Mouse (Mus musculus): ENCODE measurements at regions not wholly inside any gene's neighbourhood (a gene's known extent, or its start where the extent isn't known, plus 50 kb on each side); places are given as distances from the start of the nearest gene placed in this dataset.

DNA sequence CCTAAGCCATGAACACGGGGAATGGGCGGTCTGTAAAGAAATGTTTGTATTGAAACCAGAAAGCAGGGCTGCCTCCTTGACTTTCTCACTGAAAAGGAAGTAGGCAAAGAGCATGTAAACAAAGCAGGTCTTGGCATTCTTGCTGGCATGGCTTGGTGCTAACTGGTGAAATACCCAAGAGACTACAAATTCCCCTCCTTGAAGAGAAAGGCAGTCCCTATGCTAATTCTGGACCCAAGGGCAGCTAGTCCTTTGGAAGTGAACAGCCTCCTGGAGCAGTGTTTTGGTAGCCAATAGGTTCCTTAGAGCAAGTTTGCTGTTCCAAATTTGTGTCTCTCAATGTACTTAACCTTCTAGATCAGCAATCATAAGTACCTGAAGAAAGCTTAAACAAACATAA lies 456.0 kb upstream of the Mpdz start:
- Histone ChIP-seq H3K27me3 (no peaks in the 10 kb centered on the region), H3K4me1 (no peaks in the 10 kb centered on the region), H3K36me3 (no peaks in the 10 kb centered on the region), H3K9me3 (replicated peaks) (no peaks in the 10 kb centered on the region), H3K27ac (no peak overlapping the region), H3K4me2 (no peak overlapping the region), H3K4me3 (replicated peaks) (no peak overlapping the region), H3K9ac (no peak overlapping the region)
- WGBS = 77% methylated on average over 2 of the region's 2 CpGs
- ATAC-seq (replicated peaks; ENCODE audit: low FRiP score) = no peak

DNA sequence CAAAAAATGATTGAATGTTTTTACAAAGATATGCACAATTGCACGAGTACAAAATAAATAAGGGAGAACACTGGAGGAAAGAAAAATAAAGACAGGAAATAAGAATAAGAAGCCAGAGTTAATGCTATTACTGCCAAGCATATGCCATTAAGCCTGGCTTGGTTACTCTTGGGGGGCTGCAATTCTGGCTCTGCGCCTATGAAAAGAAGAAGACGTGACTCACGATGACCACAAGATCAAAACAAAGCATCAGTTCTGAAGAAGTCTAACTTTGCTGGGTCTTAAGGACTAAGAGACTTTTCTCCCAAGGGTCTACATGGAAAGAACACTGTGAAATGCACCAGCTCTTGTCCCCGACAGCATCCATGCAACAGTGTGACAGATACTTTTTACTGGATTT lies 454.8 kb upstream of the Mpdz start:
- no peaks in the 10 kb centered on the region for H3K27me3 ChIP-seq
- 70% methylated on average over 5 of the region's 5 CpGs for WGBS
- no peaks in the 10 kb centered on the region for H3K36me3 ChIP-seq
- no peaks in the 10 kb centered on the region for H3K4me1 ChIP-seq
- H3K4me2 ChIP-seq = no peak overlapping the region
- no peaks in the 10 kb centered on the region for H3K9me3 ChIP-seq (replicated peaks)
- H3K27ac ChIP-seq = no peak overlapping the region
- ATAC-seq (replicated peaks; ENCODE audit: low FRiP score) = no peak
- no peak overlapping the region for H3K4me3 ChIP-seq (replicated peaks)
- no peak overlapping the region for H3K9ac ChIP-seq

DNA sequence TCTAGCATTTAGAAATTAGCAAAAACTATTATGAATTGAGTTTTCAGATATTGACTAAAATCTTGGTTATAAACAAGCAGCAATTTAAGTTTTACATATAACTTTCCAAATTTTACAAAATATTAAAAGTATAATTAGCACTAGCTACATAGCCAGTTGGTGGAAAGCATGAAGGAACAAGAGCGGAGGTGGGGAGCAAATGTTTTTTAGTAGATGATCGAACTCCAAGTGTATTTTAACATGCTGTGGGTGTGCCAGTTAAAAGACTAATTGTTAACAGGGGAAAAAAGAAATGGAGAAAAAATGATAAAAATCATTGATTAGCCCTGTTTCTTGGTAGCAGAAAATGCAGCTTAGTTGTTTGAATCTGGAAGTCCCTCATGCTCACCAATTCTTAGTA lies 426.3 kb upstream of the Mpdz start:
- no peak overlapping the region for H3K27ac ChIP-seq
- no peaks in the 10 kb centered on the region for H3K27me3 ChIP-seq
- no peak for ATAC-seq (replicated peaks; ENCODE audit: low FRiP score)
- no peaks in the 10 kb centered on the region for H3K36me3 ChIP-seq
- H3K9ac ChIP-seq = no peak overlapping the region
- no peaks in the 10 kb centered on the region for H3K9me3 ChIP-seq (replicated peaks)
- no peak overlapping the region for H3K4me2 ChIP-seq
- no peak overlapping the region for H3K4me3 ChIP-seq (replicated peaks)
- no peaks in the 10 kb centered on the region for H3K4me1 ChIP-seq
- 97% methylated on average over 2 of the region's 2 CpGs for WGBS

DNA sequence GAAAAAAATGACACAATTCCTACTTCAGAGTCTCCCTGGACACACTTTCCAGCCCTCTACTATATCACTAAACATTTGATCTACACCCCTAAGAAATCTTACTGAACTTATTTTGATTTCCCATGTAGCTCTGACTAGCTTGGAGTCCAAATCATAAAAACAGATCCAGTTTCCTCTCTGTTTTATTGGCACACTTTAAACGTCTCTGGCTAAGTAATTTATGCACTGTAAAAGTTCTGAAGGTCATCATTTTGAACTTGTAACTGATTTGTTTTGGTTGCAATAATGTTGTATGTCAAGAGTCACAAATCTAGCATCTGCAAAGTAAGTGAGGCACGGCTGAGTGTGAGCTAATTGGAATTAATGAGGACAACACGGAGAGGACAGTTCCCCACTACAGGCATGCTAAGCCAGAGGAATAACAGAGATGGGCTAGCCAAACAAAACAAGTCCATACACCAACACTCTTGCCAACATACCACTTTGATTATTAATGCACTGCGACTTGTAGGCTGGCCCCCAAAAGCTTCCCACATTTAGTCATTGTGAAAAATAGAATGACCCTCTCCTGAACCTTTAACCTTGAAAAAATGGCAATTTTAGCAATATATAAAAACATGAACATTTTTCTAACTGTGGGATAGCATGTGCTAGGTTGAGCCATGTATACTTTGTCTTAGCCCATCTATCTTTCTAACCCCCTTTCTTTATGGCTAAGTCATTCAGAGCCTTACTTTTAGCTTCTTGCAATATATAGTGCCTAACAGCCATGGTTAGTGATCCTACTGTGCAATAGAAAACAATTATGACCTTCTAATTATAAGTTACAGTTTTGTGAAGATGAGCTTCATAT lies 399.3 kb upstream of the Mpdz start:
- Histone ChIP-seq H3K27ac (0 out of 2 replicates have a peak overlapping the region, but pooled peaks have one; percentile 37), H3K27me3 (no peaks in the 10 kb centered on the region), H3K4me3 (replicated peaks) (no peak overlapping the region), H3K9me3 (replicated peaks) (no peaks in the 10 kb centered on the region), H3K36me3 (no peaks in the 10 kb centered on the region), H3K4me2 (no peak overlapping the region), H3K9ac (no peak overlapping the region), H3K4me1 (peaks cover 5% of the 10 kb centered on the region; the same call in 1 of the 2 replicates)
- peak; percentile 70 for ATAC-seq (replicated peaks; ENCODE audit: low FRiP score)
- 22% methylated on average over 4 of the region's 4 CpGs for WGBS

DNA sequence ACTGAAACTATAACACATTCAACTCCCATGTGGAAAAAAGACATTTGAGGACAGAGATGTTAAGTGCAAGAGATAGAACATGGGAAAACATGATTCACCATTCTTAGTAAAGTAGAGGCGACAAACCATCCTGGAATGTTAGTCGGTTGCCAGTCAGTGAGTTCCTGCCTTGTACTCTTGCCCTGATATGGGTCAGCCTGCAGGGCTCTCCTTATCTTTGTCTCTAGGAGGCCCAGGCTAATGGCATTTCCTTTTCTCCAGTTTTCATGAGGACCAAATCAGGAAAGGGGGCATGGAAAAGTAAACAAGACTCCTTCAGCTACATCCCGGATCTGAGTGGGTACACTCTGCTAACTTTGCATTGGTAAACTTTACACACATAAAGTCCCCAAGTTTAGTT lies 387.4 kb upstream of the Mpdz start:
- WGBS = 46% methylated on average over 3 of the region's 3 CpGs
- Histone ChIP-seq H3K4me1 (no peaks in the 10 kb centered on the region), H3K27ac (peak overlapping the region; percentile 22; the same call in 1 of the 2 replicates), H3K9me3 (replicated peaks) (no peaks in the 10 kb centered on the region), H3K4me2 (no peak overlapping the region), H3K27me3 (no peaks in the 10 kb centered on the region), H3K9ac (no peak overlapping the region), H3K4me3 (replicated peaks) (no peak overlapping the region), H3K36me3 (no peaks in the 10 kb centered on the region)
- ATAC-seq (replicated peaks; ENCODE audit: low FRiP score) = no peak

DNA sequence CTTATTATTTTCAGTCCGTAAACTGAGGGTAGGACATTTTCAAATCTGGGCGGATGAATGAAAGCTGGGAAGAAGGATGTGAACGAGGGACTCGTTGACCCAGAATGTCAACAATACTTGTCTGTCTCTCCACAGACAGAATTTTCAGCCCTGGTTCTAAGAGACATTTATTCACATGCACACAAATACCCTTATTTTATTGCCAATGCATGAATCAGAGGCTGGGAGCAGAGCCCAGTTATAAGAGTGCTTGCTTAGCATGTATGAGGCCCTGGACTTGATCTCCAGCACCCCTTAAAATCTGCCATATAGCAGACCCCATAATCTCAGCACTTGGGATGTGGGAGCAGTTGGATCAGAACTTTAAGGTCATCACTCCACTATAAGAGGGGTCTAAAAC lies 384.8 kb upstream of the Mpdz start:
- H3K4me3 ChIP-seq (replicated peaks) = no peak overlapping the region
- H3K9ac ChIP-seq = no peak overlapping the region
- H3K4me1 ChIP-seq = no peaks in the 10 kb centered on the region
- no peak overlapping the region for H3K4me2 ChIP-seq
- H3K36me3 ChIP-seq = no peaks in the 10 kb centered on the region
- no peak for ATAC-seq (replicated peaks; ENCODE audit: low FRiP score)
- WGBS = 91% methylated on average over 4 of the region's 4 CpGs
- no peak overlapping the region for H3K27ac ChIP-seq
- no peaks in the 10 kb centered on the region for H3K27me3 ChIP-seq
- no peaks in the 10 kb centered on the region for H3K9me3 ChIP-seq (replicated peaks)

DNA sequence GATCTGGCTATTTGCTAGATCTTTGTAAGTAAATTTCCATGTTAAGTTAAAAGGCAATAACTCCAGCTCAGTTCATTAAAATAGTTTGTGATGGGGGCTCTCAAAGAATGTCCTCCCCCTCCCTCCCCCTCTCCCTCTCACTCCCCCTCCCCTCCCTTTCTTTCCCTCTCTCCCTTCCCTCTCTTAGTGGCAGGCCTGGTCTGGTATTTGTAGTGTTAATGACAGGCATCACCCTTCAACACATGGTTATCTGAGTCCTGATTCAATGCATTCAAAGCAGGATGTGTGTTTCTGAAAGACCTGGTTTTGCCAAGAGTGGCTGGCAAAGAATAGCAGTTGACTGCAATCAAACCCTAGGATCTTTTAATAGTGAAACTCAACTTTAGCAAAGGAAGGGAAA lies 383.4 kb upstream of the Mpdz start:
- Histone ChIP-seq H3K27me3 (no peaks in the 10 kb centered on the region), H3K27ac (no peak overlapping the region), H3K36me3 (no peaks in the 10 kb centered on the region), H3K4me2 (no peak overlapping the region), H3K9ac (no peak overlapping the region), H3K4me1 (no peaks in the 10 kb centered on the region), H3K4me3 (replicated peaks) (no peak overlapping the region), H3K9me3 (replicated peaks) (no peaks in the 10 kb centered on the region)
- no peak for ATAC-seq (replicated peaks; ENCODE audit: low FRiP score)

DNA sequence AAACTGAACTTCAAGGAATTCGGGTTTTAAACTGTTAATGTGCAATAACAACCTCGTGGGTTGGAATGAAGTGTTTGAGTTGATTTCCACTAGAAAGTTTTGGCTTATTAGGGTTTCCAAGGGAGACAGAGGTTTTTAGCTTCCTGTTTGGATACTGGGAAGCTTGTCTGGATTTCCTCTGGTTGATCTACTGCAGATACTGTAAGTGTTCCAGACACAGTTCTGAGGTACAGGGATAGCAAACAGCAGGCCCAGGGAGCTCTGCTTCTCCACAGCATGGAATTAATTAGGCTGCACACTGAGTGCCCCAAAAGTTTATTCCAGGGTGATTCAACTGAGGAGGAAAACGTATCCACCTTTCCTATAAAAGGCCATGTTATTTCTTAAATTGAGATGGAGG lies 381.0 kb upstream of the Mpdz start:
- ATAC-seq (replicated peaks; ENCODE audit: low FRiP score) = no peak
- Histone ChIP-seq H3K36me3 (no peaks in the 10 kb centered on the region), H3K27me3 (no peaks in the 10 kb centered on the region), H3K9me3 (replicated peaks) (no peaks in the 10 kb centered on the region), H3K9ac (no peak overlapping the region), H3K4me1 (no peaks in the 10 kb centered on the region), H3K4me2 (no peak overlapping the region), H3K27ac (no peak overlapping the region), H3K4me3 (replicated peaks) (no peak overlapping the region)
- WGBS = 67% methylated on average over 3 of the region's 3 CpGs

DNA sequence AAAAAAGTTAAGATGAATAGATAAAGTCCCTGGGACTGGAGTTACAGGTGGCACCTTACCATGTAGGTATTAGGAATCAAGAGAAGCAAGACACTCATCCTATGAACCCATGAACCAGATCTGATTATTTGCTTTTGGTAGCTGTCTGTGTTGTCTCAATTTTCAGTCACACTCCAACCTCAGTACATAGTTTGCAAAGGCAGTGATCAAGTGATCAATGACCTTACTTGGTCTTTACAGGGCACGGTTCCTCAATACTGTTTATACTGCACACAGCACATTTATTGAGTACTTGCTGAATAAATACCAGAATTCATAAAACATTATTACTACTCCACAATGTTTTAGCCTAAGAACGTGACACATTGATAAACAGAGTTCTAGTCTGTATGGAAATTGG lies 346.7 kb upstream of the Mpdz start:
- H3K4me3 ChIP-seq (replicated peaks) = no peak overlapping the region
- no peaks in the 10 kb centered on the region for H3K36me3 ChIP-seq
- H3K4me2 ChIP-seq = no peak overlapping the region
- H3K27ac ChIP-seq = no peak overlapping the region
- no peak overlapping the region for H3K9ac ChIP-seq
- ATAC-seq (replicated peaks; ENCODE audit: low FRiP score) = no peak
- WGBS = 82% methylated on average over 2 of the region's 2 CpGs
- no peaks in the 10 kb centered on the region for H3K9me3 ChIP-seq (replicated peaks)
- H3K27me3 ChIP-seq = no peaks in the 10 kb centered on the region
- no peaks in the 10 kb centered on the region for H3K4me1 ChIP-seq

DNA sequence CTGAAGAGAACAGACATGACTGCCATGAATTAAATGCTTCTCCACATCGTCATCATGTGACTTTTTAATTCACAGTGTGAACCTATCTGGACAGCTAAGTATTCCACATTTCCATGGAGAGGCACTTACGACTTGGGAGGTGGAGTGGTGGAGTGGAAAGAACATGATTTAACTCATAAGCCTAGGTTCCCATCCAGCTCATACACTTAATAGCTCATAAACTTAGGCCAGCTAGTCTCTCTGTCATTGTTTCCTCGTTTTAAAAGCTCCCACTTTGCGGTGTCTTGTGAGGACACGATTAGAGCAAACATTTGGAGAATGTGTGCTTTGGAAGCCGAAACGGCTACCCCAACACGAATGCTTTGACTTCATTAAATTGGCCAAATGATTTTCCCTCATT lies 346.0 kb upstream of the Mpdz start:
- no peaks in the 10 kb centered on the region for H3K27me3 ChIP-seq
- no peaks in the 10 kb centered on the region for H3K36me3 ChIP-seq
- H3K4me3 ChIP-seq (replicated peaks) = no peak overlapping the region
- no peaks in the 10 kb centered on the region for H3K9me3 ChIP-seq (replicated peaks)
- 65% methylated on average over 8 of the region's 8 CpGs for WGBS
- H3K4me2 ChIP-seq = no peak overlapping the region
- H3K27ac ChIP-seq = no peak overlapping the region
- H3K4me1 ChIP-seq = no peaks in the 10 kb centered on the region
- H3K9ac ChIP-seq = no peak overlapping the region
- no peak for ATAC-seq (replicated peaks; ENCODE audit: low FRiP score)

DNA sequence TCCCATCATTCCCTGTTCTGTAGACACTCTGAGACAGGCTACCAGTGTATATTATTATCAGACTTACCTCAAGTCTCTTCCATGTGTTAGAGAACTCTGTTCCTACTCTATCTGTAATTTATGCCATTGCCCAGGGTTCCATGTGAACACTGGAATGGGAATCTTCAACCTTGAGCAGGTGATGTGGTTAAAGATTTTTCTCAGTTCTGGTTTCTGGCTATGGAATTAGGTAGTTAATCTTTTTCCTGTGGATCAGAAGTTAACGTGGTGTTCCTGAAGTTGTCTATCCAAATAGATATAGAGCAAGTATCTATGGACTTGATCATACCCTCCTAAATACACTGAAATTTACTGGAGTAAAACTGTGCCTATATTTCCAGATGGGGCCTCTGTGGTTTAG lies 339.4 kb upstream of the Mpdz start:
- no peak overlapping the region for H3K4me2 ChIP-seq
- 71% methylated on average over 1 of the region's 1 CpGs for WGBS
- no peaks in the 10 kb centered on the region for H3K27me3 ChIP-seq
- H3K9ac ChIP-seq = no peak overlapping the region
- H3K27ac ChIP-seq = no peak overlapping the region
- H3K36me3 ChIP-seq = no peaks in the 10 kb centered on the region
- H3K4me3 ChIP-seq (replicated peaks) = no peak overlapping the region
- no peaks in the 10 kb centered on the region for H3K4me1 ChIP-seq
- ATAC-seq (replicated peaks; ENCODE audit: low FRiP score) = no peak
- H3K9me3 ChIP-seq (replicated peaks) = no peaks in the 10 kb centered on the region

DNA sequence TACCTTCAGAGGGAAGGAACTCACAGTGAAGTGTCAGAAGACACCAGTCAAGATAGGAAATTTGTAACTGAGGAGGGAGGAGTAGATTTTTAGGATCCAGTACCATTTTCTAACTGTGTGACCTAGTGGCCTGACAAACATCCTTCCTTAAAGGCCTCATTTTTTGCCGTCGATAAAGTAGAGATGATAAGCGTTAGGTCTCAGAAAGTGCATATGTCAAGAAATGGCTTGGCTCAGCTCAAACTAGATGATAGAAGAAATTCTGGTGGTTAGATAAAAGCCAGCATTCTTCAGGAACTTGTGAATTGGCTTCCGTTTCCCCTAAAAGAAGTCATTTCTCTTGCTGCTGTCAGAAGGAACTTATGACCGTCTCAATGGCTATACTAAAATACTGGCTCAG lies 324.1 kb upstream of the Mpdz start:
- H3K9me3 ChIP-seq (replicated peaks) = no peaks in the 10 kb centered on the region
- no peak for ATAC-seq (replicated peaks; ENCODE audit: low FRiP score)
- peaks cover 25% of the 10 kb centered on the region for H3K4me1 ChIP-seq
- no peaks in the 10 kb centered on the region for H3K27me3 ChIP-seq
- no peak overlapping the region for H3K9ac ChIP-seq
- H3K4me3 ChIP-seq (replicated peaks) = no peak overlapping the region
- 46% methylated on average over 5 of the region's 5 CpGs for WGBS
- no peak overlapping the region for H3K27ac ChIP-seq
- H3K36me3 ChIP-seq = no peaks in the 10 kb centered on the region
- H3K4me2 ChIP-seq = no peak overlapping the region

Measured in kidney, embryonic 15.5 days (tissue).